Mouse (Mus musculus) intestine, embryonic 14.5 days (tissue): ENCODE measurements around the gene Slc8a1. TPM values are rescaled to one million over a fixed set of nuclear protein-coding genes. Genes with fewer than 3 reads are reported as not detected.

Experiments used
- ATAC-seq: fragments of 200-750 bp; cut with Nextera tagmentation; replicated peaks from 2 replicates; pipeline ENCODE4 v1.8.0; 2017; ENCODE audit warnings: low read depth, moderate number of reproducible peaks, moderate TSS enrichment, moderate library complexity; ENCODE audit not compliant: low FRiP score, low TSS enrichment
- DNase-seq: peaks from one replicate; pipeline ENCODE4 v3.0.0-alpha.2; 2018; ENCODE audit warnings: low spot score
- H3K27ac ChIP-seq: fragments of 300-500 bp; sonication (generic); 2 replicates; pipeline ENCODE4 v1.5.1; 2014; ENCODE audit warnings: low read depth, mild to moderate bottlenecking, control low read depth
- H3K27me3 ChIP-seq: fragments of 300-500 bp; sonication (generic); replicated peaks from 2 replicates; pipeline ENCODE4 v1.6.1; 2014; ENCODE audit warnings: low read length, control low read depth; ENCODE audit not compliant: control insufficient read depth, insufficient read depth
- H3K36me3 ChIP-seq: fragments of 300-500 bp; sonication (generic); 2 replicates; pipeline ENCODE4 v1.6.1; 2014; ENCODE audit warnings: low read length, control low read depth; ENCODE audit not compliant: control insufficient read depth, insufficient read depth
- H3K4me1 ChIP-seq: fragments of 300-500 bp; sonication (generic); replicated peaks from 2 replicates; pipeline ENCODE4 v1.6.1; 2014; ENCODE audit warnings: low read length, control low read depth, mixed read lengths; ENCODE audit not compliant: control insufficient read depth, insufficient read depth
- H3K4me2 ChIP-seq: fragments of 300-500 bp; sonication (generic); 2 replicates; pipeline ENCODE4 v1.6.1; 2014; ENCODE audit warnings: low read length
- H3K4me3 ChIP-seq: fragments of 300-500 bp; sonication (generic); 2 replicates; pipeline ENCODE4 v1.5.1; 2014; ENCODE audit warnings: low read depth, low read length, control low read depth, mixed read lengths
- H3K9ac ChIP-seq: fragments of 300-500 bp; sonication (generic); 2 replicates; pipeline ENCODE4 v1.6.1; 2014; ENCODE audit warnings: mild to moderate bottlenecking, low read length
- H3K9me3 ChIP-seq: fragments of 300-500 bp; sonication (generic); 2 replicates; pipeline ENCODE4 v1.6.1; 2016; ENCODE audit warnings: low read length, control low read depth; ENCODE audit not compliant: control insufficient read depth
- WGBS: fragments of 180-500 bp; shearing (Covaris S2); extraction: QIAGEN DNeasy Blood & Tissue Kit; methylation state at CpG from one replicate; pipeline ENCODE4 v1.1.7; 2014; 5-methylcytosine and 5-hydroxymethylcytosine counted together
- polyA plus RNA-seq: library from polyadenylated mRNA; unstranded; fragments of >200 nt; fragmentation: Nextera tagmentation; extraction: Ambion mirVana; gene quantifications from 2 replicates; pipeline ENCODE4 v1.2.1, GENCODE M21; 2014

Slc8a1 gene
- polyA plus RNA-seq, 1 experiment from 2014 or later, result 9.2 TPM

DNA sequence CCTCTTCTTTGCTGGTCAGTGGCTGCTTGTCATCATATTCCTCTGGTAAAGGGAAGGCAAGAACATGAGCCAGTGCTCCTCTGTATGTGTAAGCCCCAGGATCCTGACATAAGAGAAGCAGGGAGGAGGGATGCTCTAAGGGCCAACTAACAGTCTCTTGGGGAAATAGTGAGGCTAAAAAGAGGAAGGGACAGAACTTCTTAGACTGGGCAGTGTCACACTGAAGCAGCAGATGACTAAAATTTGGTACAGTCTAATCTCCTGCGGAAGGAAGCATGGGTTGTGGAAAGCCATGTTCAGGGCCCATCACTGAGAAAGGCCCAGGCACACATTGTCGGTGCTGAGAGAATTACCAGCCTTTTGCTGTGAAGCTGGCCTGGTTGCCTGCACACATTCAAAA is 305.4 kb downstream of the Slc8a1 start:
- H3K4me1 ChIP-seq, result no peaks in the 10 kb centered on the region
- no peaks in the 10 kb centered on the region for H3K27me3 ChIP-seq
- WGBS, result 75% methylated on average over 2 of the region's 2 CpGs
- no peak overlapping the region for H3K9ac ChIP-seq
- H3K9me3 ChIP-seq, result no peaks in the 10 kb centered on the region
- no peaks in the 10 kb centered on the region for H3K36me3 ChIP-seq
- no peak overlapping the region for H3K27ac ChIP-seq
- H3K4me3 ChIP-seq, result no peak overlapping the region
- no peak overlapping the region for H3K4me2 ChIP-seq
- ATAC-seq (no peak), DNase-seq (no peak)

DNA sequence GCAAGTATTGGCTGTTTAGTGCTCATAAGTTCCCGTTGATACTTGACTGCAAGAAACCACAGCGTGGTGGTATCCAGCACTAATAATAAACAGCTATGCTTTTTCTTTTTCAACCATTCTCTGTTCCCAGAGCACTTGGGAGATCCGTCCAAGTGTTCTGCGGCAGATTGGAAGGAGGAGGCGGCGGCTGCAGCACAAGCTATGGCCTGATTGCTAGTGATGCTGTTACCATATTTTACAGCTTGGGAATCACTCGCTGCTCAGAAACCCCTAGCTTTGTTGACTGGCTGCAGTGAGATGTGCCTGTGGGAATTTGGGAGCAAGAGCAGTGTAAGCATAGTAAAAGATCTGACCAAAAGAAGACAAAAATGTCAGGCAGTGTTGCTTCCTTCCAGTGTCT is 310.9 kb downstream of the Slc8a1 start:
- H3K36me3 ChIP-seq, result peaks cover 7% of the 10 kb centered on the region; the same call in 1 of the 2 replicates
- no peak overlapping the region for H3K9ac ChIP-seq
- no peak for ATAC-seq
- no peaks in the 10 kb centered on the region for H3K9me3 ChIP-seq
- H3K27me3 ChIP-seq, result no peaks in the 10 kb centered on the region
- H3K4me2 ChIP-seq, result no peak overlapping the region
- no peak overlapping the region for H3K27ac ChIP-seq
- no peak overlapping the region for H3K4me3 ChIP-seq
- DNase-seq, result no peak
- no peaks in the 10 kb centered on the region for H3K4me1 ChIP-seq
- WGBS, result 82% methylated on average over 7 of the region's 7 CpGs

DNA sequence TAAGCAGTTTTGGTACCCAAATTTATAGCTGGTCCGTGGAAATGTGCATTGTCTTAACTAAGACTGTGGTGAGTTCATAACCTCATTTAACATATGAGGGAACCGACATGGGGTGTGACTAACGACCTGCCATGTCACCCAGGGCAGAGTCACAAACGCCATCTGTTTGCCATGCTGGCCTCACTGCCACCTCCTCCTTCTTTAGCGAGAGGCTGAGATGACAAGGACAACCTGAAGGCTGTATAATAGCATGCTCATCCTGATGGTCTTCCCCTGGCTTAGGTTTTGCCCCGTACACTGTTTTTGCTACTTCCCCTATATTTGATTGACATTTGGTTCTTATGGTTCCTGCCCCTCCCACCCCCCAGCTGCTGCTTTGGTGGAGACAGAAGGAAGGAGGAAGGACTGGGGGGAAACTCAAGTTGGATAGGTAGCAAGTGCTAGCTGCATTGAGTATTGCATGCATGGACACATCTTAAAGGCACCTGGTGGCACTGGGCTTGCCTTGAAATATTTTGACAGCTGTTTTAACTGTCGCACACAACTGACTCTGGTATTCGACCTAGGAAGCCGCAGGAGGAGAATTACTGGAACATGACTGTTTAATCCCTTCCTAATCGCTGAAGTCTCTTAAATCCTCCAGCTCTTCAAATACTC is 313.8 kb downstream of the Slc8a1 start:
- Histone ChIP-seq H3K36me3 (peaks cover 7% of the 10 kb centered on the region; the same call in 1 of the 2 replicates), H3K4me1 (no peaks in the 10 kb centered on the region), H3K9me3 (no peaks in the 10 kb centered on the region), H3K4me3 (no peak overlapping the region), H3K4me2 (no peak overlapping the region), H3K27ac (no peak overlapping the region), H3K27me3 (no peaks in the 10 kb centered on the region), H3K9ac (no peak overlapping the region)
- DNase-seq (no peak), ATAC-seq (no peak)
- WGBS, result 69% methylated on average over 10 of the region's 10 CpGs

DNA sequence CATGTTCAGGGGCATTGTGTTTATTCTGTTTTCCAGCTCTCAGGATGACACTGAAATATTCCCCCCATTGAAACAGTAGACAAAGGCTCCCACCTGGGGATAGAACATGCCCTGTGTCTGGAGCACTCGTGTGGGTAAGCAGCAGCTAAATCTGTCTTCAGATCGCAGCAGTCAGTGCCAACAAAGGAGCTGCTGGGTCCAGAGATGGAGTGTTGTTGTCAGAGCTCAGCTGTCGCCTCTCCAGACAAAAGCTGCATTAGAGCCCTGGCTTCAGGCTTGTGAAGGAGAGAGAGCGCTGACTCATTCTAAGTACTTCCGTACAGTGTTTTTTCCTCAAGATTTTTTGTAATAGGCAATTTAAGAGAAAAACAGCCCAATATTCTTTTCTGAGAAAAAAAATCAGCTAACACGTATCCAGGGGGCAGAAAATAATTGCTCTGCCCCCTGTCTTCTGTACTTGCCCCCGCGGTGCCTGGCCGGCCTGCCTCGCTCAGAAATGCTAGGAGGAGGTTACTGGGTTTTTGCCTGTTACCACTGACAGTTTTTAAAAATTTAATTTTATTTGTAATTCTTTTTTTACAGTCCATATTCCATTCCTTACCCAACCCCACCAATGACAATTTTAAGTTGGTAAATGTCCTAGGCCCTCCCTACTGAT is 318.2 kb downstream of the Slc8a1 start:
- no peak overlapping the region for H3K4me2 ChIP-seq
- H3K27ac ChIP-seq, result no peak overlapping the region
- no peak for DNase-seq

DNA sequence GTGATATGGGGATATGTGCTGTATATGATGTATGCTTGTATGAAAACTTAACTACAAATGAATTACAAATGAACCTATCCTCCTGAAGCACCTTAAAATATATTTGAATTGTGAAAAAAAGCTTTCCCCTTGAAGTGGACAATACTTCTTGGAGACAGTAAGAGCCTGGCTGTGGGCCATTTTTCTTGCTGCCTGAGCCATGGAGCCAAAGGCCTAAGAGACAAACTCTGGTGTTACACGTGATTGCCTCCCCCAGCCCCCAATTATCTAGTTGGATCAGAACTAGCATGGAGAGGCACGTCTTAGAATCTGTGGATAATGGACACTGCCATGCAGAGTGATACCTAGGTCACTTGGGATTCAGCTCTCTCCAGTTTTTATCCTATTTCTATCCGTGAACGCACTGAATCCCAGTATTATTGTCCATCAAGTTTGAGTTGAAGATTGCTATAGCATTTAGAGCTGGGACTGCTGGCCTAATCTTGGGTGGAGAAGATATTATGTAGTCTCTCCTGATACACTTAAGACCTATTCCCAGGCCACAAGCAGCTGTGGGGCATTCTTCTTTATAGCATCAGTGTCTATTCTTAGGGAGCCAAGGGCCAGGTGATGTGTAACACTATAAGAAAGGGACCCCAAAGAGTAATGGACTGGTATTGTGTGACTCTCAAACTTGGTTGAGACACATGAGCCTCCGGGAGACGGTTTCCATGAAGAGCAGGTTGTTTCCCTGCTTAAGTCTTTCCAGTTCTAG is 321.6 kb downstream of the Slc8a1 start:
- no peak for ATAC-seq
- no peak overlapping the region for H3K4me3 ChIP-seq
- H3K9me3 ChIP-seq, result no peaks in the 10 kb centered on the region
- H3K27me3 ChIP-seq, result no peaks in the 10 kb centered on the region
- no peaks in the 10 kb centered on the region for H3K4me1 ChIP-seq
- no peak overlapping the region for H3K27ac ChIP-seq
- WGBS, result 85% methylated on average over 6 of the region's 6 CpGs
- H3K9ac ChIP-seq, result no peak overlapping the region
- H3K36me3 ChIP-seq, result no peaks in the 10 kb centered on the region
- no peak for DNase-seq
- no peak overlapping the region for H3K4me2 ChIP-seq

More for the DNA sequence above, 318.2 kb downstream of the Slc8a1 start:
- H3K4me1 ChIP-seq, result no peaks in the 10 kb centered on the region
- no peaks in the 10 kb centered on the region for H3K36me3 ChIP-seq
- 82% methylated on average over 10 of the region's 10 CpGs for WGBS
- no peak overlapping the region for H3K9ac ChIP-seq
- H3K4me3 ChIP-seq, result no peak overlapping the region
- no peaks in the 10 kb centered on the region for H3K9me3 ChIP-seq
- H3K27me3 ChIP-seq, result no peaks in the 10 kb centered on the region
- no peak for ATAC-seq

DNA sequence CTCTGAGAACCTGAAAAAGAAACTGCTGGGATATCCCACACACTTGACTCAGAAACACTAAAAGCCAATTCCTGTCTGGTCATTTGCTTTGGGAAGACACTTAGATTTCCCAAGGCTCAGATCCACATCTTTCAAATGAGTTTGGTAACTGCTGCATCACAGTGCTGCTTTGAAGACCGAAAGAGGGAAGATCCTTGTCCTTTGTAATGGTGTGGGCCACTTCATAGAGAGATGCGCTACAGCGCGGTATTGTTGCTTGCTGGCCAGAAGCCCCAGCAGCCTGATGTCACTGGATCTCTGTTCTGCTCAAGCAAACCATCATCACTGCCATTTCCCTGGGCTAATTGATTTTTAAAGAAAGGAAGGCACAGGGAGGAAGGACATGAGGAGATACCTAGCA is 325.4 kb downstream of the Slc8a1 start:
- H3K4me1 ChIP-seq, result no peaks in the 10 kb centered on the region
- no peak for ATAC-seq
- no peak overlapping the region for H3K27ac ChIP-seq
- no peak for DNase-seq
- H3K9me3 ChIP-seq, result no peaks in the 10 kb centered on the region
- no peak overlapping the region for H3K4me3 ChIP-seq
- H3K36me3 ChIP-seq, result 0 out of 2 replicates have a peak, but pooled peaks cover under 1% of the 10 kb centered on the region
- no peak overlapping the region for H3K9ac ChIP-seq
- H3K27me3 ChIP-seq, result no peaks in the 10 kb centered on the region
- WGBS, result 85% methylated on average over 4 of the region's 4 CpGs
- no peak overlapping the region for H3K4me2 ChIP-seq

DNA sequence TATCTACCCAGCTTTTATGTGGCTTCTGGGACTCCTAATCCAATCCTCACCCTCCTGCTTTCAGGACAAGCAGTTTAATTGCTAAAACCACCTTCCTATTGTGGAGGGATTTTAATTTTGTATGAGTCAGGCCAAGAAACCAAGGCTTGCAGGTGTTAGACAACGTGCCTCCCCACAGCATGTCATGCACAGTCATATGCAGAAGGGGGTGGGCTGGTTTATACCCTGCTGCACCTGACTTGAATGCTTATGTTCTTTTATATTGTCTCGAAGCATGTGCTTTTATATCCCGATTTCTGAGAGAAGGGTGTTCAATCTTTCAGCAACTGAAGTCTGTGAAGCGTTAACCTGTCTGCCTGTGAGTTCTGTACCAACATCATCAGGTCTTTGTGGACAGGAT is 334.0 kb downstream of the Slc8a1 start:
- H3K36me3 ChIP-seq, result 0 out of 2 replicates have a peak, but pooled peaks cover 2% of the 10 kb centered on the region
- H3K27me3 ChIP-seq, result no peaks in the 10 kb centered on the region
- DNase-seq (no peak), ATAC-seq (no peak)
- H3K9me3 ChIP-seq, result no peaks in the 10 kb centered on the region
- H3K4me1 ChIP-seq, result no peaks in the 10 kb centered on the region
- H3K4me3 ChIP-seq, result no peak overlapping the region
- WGBS, result 83% methylated on average over 4 of the region's 4 CpGs
- H3K9ac ChIP-seq, result no peak overlapping the region
- no peak overlapping the region for H3K27ac ChIP-seq
- H3K4me2 ChIP-seq, result no peak overlapping the region

DNA sequence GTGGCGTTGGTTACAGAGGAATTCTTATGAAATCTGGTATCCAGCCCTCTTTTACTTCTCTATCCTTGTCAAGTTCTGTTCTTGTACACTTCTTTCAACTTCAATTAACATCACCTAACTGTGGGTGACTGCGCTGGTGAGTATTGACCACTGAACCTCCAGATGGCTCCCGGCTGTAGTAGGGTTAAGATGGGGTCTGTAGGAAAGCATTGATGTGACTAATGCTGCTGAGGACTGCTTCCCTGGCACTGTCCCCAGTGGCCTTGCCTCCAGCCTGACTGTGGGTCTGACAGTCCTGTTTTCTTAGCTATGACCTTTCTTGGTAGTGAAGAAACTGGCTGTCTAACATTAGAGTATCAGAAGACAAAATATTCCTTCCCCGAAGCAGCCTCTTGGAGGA is 335.1 kb downstream of the Slc8a1 start:
- DNase-seq (no peak), ATAC-seq (no peak)
- H3K4me2 ChIP-seq, result no peak overlapping the region
- no peak overlapping the region for H3K27ac ChIP-seq
- WGBS, result 87% methylated on average over 4 of the region's 4 CpGs
- no peaks in the 10 kb centered on the region for H3K9me3 ChIP-seq
- H3K36me3 ChIP-seq, result 0 out of 2 replicates have a peak, but pooled peaks cover 2% of the 10 kb centered on the region
- no peaks in the 10 kb centered on the region for H3K4me1 ChIP-seq
- no peak overlapping the region for H3K9ac ChIP-seq
- no peaks in the 10 kb centered on the region for H3K27me3 ChIP-seq
- H3K4me3 ChIP-seq, result no peak overlapping the region
